Mouse (Mus musculus): ENCODE data around the gene Olfr780. TPM values are rescaled to one million over a fixed set of nuclear protein-coding genes. Genes with fewer than 3 reads are reported as not detected.
"Not testable (repeated sequence)": the region's sequence is repeated elsewhere in the genome, so short reads cannot be mapped to it uniquely, and the experiment has no call there.

Gene Olfr780
- polyA plus RNA-seq (2015; fragmentation: Nextera tagmentation; extraction: Ambion mirVana): not detected in 2 replicates

DNA sequence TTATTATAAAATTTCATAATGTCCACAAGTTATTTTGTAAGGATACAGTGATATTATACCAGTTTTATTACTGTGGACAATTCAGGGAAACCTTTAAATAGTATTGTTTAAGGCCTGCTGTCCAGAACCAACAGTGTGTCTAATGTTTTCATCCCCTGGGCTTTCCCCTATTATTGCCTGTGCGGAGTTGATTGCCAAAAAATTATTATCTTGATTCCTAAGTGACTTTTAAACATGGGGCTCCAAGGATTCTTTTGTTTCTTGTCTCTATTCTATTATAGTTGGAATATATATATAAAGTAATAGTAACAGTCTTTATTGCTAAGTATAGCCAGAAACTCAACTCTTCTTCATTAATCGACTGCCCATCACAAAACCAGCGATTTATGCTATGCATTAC lies at the start of gene Olfr780:
Olfr780 (plus strand) TSS at position 301 of the 400 bp plus-strand sequence.
- no peaks in the 10 kb centered on the region for H3K9me3 ChIP-seq (replicated peaks)
- ATAC-seq (ENCODE audit: insufficient number of reproducible peaks, low FRiP score, low TSS enrichment, low read depth): no peak
- 74% methylated on average over 3 of the region's 3 CpGs for WGBS
- H3K4me2 ChIP-seq (replicated peaks): no peak within 1 kb of the TSS
- H3K9ac ChIP-seq: no peak within 1 kb of the TSS
- no peaks in the 10 kb centered on the region for H3K36me3 ChIP-seq
- H3K4me1 ChIP-seq: no peaks in the 10 kb centered on the region
- H3K4me3 ChIP-seq (replicated peaks): no peak within 1 kb of the TSS
- no peak within 1 kb of the TSS for H3K27ac ChIP-seq (replicated peaks)
- no peaks in the 10 kb centered on the region for H3K27me3 ChIP-seq

- Histone ChIP-seq H3K27ac (replicated peaks) (no peak within 1 kb of the TSS), H3K4me1 (no peaks in the 10 kb centered on the region), H3K9ac (no peak within 1 kb of the TSS), H3K36me3 (no peaks in the 10 kb centered on the region), H3K4me3 (replicated peaks) (no peak within 1 kb of the TSS), H3K27me3 (no peaks in the 10 kb centered on the region), H3K4me2 (replicated peaks) (no peak within 1 kb of the TSS), H3K9me3 (replicated peaks) (no peaks in the 10 kb centered on the region)
- 92% methylated on average over 2 of the region's 2 CpGs for WGBS
- no peak for ATAC-seq (ENCODE audit: insufficient number of reproducible peaks, low FRiP score, low TSS enrichment, low read depth)
Measured at GRCm38 (mm10) chr10:129271081-129271535, 46.8 kb upstream of the Olfr780 start, which contains the start of gene Olfr777. TSS of gene Olfr777 (minus strand) at chr10:129271485.

DNA sequence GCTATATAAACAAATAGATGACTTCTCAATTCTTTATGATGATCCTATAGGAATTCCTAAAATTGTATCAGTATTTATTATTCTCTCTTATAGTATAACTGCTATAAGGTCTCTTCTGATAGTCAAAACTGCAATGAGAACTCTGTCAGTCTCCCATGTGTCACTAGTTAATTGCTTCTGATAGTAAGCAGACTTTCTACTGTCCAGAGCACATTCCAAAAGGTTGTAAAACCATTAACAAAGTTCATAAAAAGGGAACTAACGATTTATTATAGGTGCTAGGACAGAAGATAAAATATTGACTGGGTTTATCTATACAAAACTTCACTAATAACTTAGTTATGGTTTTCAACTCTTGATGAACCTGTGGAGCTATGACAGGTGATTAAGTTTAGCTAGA lies 4.9 kb upstream of the Olfr780 start:
- not testable (repeated sequence) for ATAC-seq (ENCODE audit: insufficient number of reproducible peaks, low FRiP score, low TSS enrichment, low read depth); H3K4me1 ChIP-seq
- WGBS: 60% methylated on average over 1 of the region's 1 CpGs

DNA sequence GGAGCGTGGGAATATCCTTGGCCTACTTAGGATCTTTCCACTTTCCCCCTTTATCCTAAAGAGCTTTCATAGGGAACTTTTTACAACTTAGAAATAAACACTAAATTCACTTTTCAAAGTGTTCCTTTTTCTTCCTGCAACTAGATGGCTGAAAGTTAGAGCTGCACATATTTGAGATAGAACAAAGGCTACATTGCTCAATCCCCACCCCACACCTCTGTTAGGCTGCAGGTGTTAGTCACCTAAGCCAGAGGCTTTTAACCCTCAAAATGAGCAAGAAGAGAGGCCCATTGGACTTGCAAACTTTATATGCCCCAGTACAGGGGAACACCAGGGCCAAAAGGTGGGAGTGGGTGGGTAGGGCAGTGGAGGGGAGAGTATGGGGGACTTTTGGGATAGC lies 4.4 kb upstream of the Olfr780 start:
- WGBS: 60% methylated on average over 1 of the region's 1 CpGs
- H3K4me1 ChIP-seq; H3K4me3 ChIP-seq (replicated peaks); H3K9me3 ChIP-seq (replicated peaks); H3K9ac ChIP-seq; H3K27me3 ChIP-seq; H3K4me2 ChIP-seq (replicated peaks); H3K36me3 ChIP-seq; ATAC-seq (ENCODE audit: insufficient number of reproducible peaks, low FRiP score, low TSS enrichment, low read depth); H3K27ac ChIP-seq (replicated peaks): not testable (repeated sequence)

More for the DNA sequence above, 4.9 kb upstream of the Olfr780 start:
- H3K4me2 ChIP-seq (replicated peaks); H3K9ac ChIP-seq; H3K27ac ChIP-seq (replicated peaks); H3K4me3 ChIP-seq (replicated peaks); H3K27me3 ChIP-seq; H3K36me3 ChIP-seq; H3K9me3 ChIP-seq (replicated peaks): not testable (repeated sequence)

- Histone ChIP-seq H3K4me1 (no peaks in the 10 kb centered on the region), H3K4me2 (replicated peaks) (no peak within 1 kb of the TSS), H3K9me3 (replicated peaks) (no peaks in the 10 kb centered on the region), H3K27ac (replicated peaks) (no peak within 1 kb of the TSS), H3K9ac (no peak within 1 kb of the TSS), H3K4me3 (replicated peaks) (no peak within 1 kb of the TSS), H3K36me3 (no peaks in the 10 kb centered on the region), H3K27me3 (no peaks in the 10 kb centered on the region)
- ATAC-seq (ENCODE audit: insufficient number of reproducible peaks, low FRiP score, low TSS enrichment, low read depth): no peak
Measured at GRCm38 (mm10) chr10:129328554-129328953, 10.6 kb downstream of the Olfr780 start, which contains the start of gene Olfr781. TSS of gene Olfr781 (plus strand) at chr10:129328854.

- Histone ChIP-seq H3K4me1 (no peaks in the 10 kb centered on the region), H3K9ac (no peak within 1 kb of the TSS), H3K4me3 (replicated peaks) (no peak within 1 kb of the TSS), H3K27ac (replicated peaks) (no peak within 1 kb of the TSS), H3K36me3 (no peaks in the 10 kb centered on the region), H3K27me3 (no peaks in the 10 kb centered on the region), H3K9me3 (replicated peaks) (no peaks in the 10 kb centered on the region), H3K4me2 (replicated peaks) (no peak within 1 kb of the TSS)
- ATAC-seq (ENCODE audit: insufficient number of reproducible peaks, low FRiP score, low TSS enrichment, low read depth): no peak
- 87% methylated on average over 3 of the region's 3 CpGs for WGBS
Measured at GRCm38 (mm10) chr10:129348550-129348949, 30.6 kb downstream of the Olfr780 start, which contains the start of gene Olfr782. TSS of gene Olfr782 (plus strand) at chr10:129348850.

DNA sequence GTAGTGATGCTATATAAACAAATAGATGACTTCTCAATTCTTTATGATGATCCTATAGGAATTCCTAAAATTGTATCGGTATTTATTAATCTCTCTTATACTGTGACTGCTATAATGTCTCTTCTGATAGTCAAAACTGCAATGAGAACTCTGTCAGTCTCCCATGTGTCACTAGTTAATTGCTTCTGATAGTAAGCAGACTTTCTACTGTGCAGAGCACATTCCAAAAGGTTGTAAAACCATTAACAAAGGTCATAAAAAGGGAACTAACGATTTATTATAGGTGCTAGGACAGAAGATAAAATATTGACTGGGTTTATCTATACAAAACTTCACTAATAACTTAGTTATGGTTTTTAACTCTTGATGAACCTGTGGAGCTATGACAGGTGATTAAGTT lies 34.6 kb downstream of the Olfr780 start:
- 79% methylated on average over 2 of the region's 2 CpGs for WGBS
- not testable (repeated sequence) for ATAC-seq (ENCODE audit: insufficient number of reproducible peaks, low FRiP score, low TSS enrichment, low read depth); H3K9me3 ChIP-seq (replicated peaks); H3K27me3 ChIP-seq; H3K36me3 ChIP-seq; H3K27ac ChIP-seq (replicated peaks); H3K4me3 ChIP-seq (replicated peaks); H3K9ac ChIP-seq; H3K4me1 ChIP-seq; H3K4me2 ChIP-seq (replicated peaks)

GRCm38 (mm10) chr10:129356496-129356895 lies 38.6 kb downstream of the Olfr780 start:
- H3K4me2 ChIP-seq (replicated peaks); H3K27me3 ChIP-seq; H3K36me3 ChIP-seq; H3K27ac ChIP-seq (replicated peaks); H3K9ac ChIP-seq; H3K4me1 ChIP-seq; ATAC-seq (ENCODE audit: insufficient number of reproducible peaks, low FRiP score, low TSS enrichment, low read depth); H3K9me3 ChIP-seq (replicated peaks); H3K4me3 ChIP-seq (replicated peaks): not testable (repeated sequence)
- 76% methylated on average over 4 of the region's 4 CpGs for WGBS

DNA sequence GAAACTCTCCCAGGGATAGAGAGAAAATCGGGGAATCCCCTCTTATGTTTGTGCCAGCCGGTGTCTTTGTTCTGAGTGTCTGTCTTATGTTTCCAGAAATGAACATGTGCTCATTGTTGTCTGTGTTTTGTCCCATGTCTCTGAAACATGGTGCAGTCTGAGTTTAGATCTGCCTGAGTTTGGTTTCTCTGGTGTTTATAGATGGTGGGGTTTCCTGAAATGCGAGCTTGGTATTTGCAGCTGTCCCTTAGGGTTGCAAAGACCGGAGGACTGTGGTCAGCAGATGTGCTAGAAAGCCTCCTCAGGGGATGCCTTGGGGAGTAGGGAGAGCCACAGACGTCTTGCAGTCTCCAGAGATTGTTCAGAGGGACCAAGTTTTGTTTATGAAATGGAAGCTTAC lies 39.4 kb downstream of the Olfr780 start:
- no peaks in the 10 kb centered on the region for H3K4me1 ChIP-seq
- 55% methylated on average over 5 of the region's 5 CpGs for WGBS
- no peaks in the 10 kb centered on the region for H3K9me3 ChIP-seq (replicated peaks)
- no peak overlapping the region for H3K27ac ChIP-seq (replicated peaks)
- no peaks in the 10 kb centered on the region for H3K36me3 ChIP-seq
- ATAC-seq (ENCODE audit: insufficient number of reproducible peaks, low FRiP score, low TSS enrichment, low read depth): no peak
- no peak overlapping the region for H3K9ac ChIP-seq
- no peak overlapping the region for H3K4me3 ChIP-seq (replicated peaks)
- H3K27me3 ChIP-seq: no peaks in the 10 kb centered on the region
- no peak overlapping the region for H3K4me2 ChIP-seq (replicated peaks)

Other genes with a start within 250 kb of the Olfr780 start
- gene Olfr766-ps1, start 249.1 kb upstream of the Olfr780 start, polyA plus RNA-seq (2015; fragmentation: Nextera tagmentation; extraction: Ambion mirVana): 0.07 TPM in 1 of 2 replicates, not detected in the other
- gene Olfr767, start 235.2 kb upstream of the Olfr780 start, polyA plus RNA-seq (2015; fragmentation: Nextera tagmentation; extraction: Ambion mirVana): not detected in 2 replicates
- 0.03 TPM in 1 of 2 replicates, not detected in the other for gene Olfr768, start 218.7 kb upstream of the Olfr780 start, polyA plus RNA-seq (2015; fragmentation: Nextera tagmentation; extraction: Ambion mirVana)
- gene Olfr769, start 200.3 kb upstream of the Olfr780 start, polyA plus RNA-seq (2015; fragmentation: Nextera tagmentation; extraction: Ambion mirVana): not detected in 2 replicates
- not detected in 2 replicates for gene Olfr770, start 179.1 kb upstream of the Olfr780 start, polyA plus RNA-seq (2015; fragmentation: Nextera tagmentation; extraction: Ambion mirVana)
- not detected in 2 replicates for gene Olfr771, start 153.4 kb upstream of the Olfr780 start, polyA plus RNA-seq (2015; fragmentation: Nextera tagmentation; extraction: Ambion mirVana)
- gene Olfr772, start 140.2 kb upstream of the Olfr780 start, polyA plus RNA-seq (2015; fragmentation: Nextera tagmentation; extraction: Ambion mirVana): not detected in 2 replicates
- not detected in 2 replicates for gene Olfr773, start 130.7 kb upstream of the Olfr780 start, polyA plus RNA-seq (2015; fragmentation: Nextera tagmentation; extraction: Ambion mirVana)
- gene Olfr774, start 81.9 kb upstream of the Olfr780 start, polyA plus RNA-seq (2015; fragmentation: Nextera tagmentation; extraction: Ambion mirVana): not detected in 2 replicates
- not detected in 2 replicates for gene Olfr775, start 69.7 kb upstream of the Olfr780 start, polyA plus RNA-seq (2015; fragmentation: Nextera tagmentation; extraction: Ambion mirVana)
- gene Olfr776, start 59.0 kb upstream of the Olfr780 start, polyA plus RNA-seq (2015; fragmentation: Nextera tagmentation; extraction: Ambion mirVana): not detected in 2 replicates
- not detected in 2 replicates for gene Olfr777, start 46.6 kb upstream of the Olfr780 start, polyA plus RNA-seq (2015; fragmentation: Nextera tagmentation; extraction: Ambion mirVana)
- gene Olfr781, start 10.7 kb downstream of the Olfr780 start, polyA plus RNA-seq (2015; fragmentation: Nextera tagmentation; extraction: Ambion mirVana): 0.17 TPM in 1 of 2 replicates, not detected in the other
- 0.19 TPM in 1 of 2 replicates, not detected in the other for gene Olfr782, start 30.7 kb downstream of the Olfr780 start, polyA plus RNA-seq (2015; fragmentation: Nextera tagmentation; extraction: Ambion mirVana)
- gene Olfr784, start 66.0 kb downstream of the Olfr780 start, polyA plus RNA-seq (2015; fragmentation: Nextera tagmentation; extraction: Ambion mirVana): 0.07 TPM in 1 of 2 replicates, not detected in the other
- not detected in 2 replicates for gene Olfr785, start 87.3 kb downstream of the Olfr780 start, polyA plus RNA-seq (2015; fragmentation: Nextera tagmentation; extraction: Ambion mirVana)
- gene Olfr786, start 109.2 kb downstream of the Olfr780 start, polyA plus RNA-seq (2015; fragmentation: Nextera tagmentation; extraction: Ambion mirVana): 0.17 TPM in 1 of 2 replicates, not detected in the other
- not detected in 2 replicates for gene Olfr787, start 143.7 kb downstream of the Olfr780 start, polyA plus RNA-seq (2015; fragmentation: Nextera tagmentation; extraction: Ambion mirVana)
- gene Olfr788, start 152.9 kb downstream of the Olfr780 start, polyA plus RNA-seq (2015; fragmentation: Nextera tagmentation; extraction: Ambion mirVana): not detected in 2 replicates
- gene Olfr789, start 166.6 kb downstream of the Olfr780 start, polyA plus RNA-seq (2015; fragmentation: Nextera tagmentation; extraction: Ambion mirVana): 0.05 TPM in 1 of 2 replicates, not detected in the other
- gene Olfr790, start 180.4 kb downstream of the Olfr780 start, polyA plus RNA-seq (2015; fragmentation: Nextera tagmentation; extraction: Ambion mirVana): not detected in 2 replicates
- 0.07 and 0.21 TPM in 2 replicates for gene Olfr791, start 203.7 kb downstream of the Olfr780 start, polyA plus RNA-seq (2015; fragmentation: Nextera tagmentation; extraction: Ambion mirVana)
- gene Olfr792, start 221.0 kb downstream of the Olfr780 start, polyA plus RNA-seq (2015; fragmentation: Nextera tagmentation; extraction: Ambion mirVana): 0.24 TPM in 1 of 2 replicates, not detected in the other
- gene Olfr794, start 249.5 kb downstream of the Olfr780 start, polyA plus RNA-seq (2015; fragmentation: Nextera tagmentation; extraction: Ambion mirVana): not detected in 2 replicates

All from embryonic facial prominence, embryonic 15.5 days (tissue).